Comparison of ENCODE assay signal across 20 mouse cellular contexts in the genomic region with DNA sequence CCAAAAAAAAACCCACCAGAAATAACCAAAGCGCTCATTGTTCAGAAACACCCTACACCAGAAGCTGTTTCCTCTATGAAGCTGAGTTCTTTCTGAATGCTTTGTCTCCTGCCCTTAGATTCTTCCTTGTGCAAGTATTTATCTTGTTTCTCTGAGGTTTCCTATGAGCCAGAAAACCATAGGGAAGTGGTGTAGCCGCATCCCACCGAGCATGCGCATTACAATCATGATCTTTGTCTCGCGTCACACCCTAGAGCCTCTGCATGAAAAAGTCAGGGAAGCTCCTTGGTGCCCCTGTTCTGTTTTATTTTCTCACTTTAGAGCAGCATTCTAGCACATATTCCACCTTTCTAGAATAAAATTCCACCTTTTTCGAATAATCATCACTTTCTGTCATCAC. TPM values are rescaled to one million over a fixed set of nuclear protein-coding genes. Genes with fewer than 3 reads are reported as not detected.
DNase-seq lines count a peak whose midpoint lies in the region; ATAC-seq and TF ChIP-seq lines count a peak whose summit lies in the region.
"Had no signal": no experiment of that assay in that cellular context is flagged by ENCODE, and none has a peak within 500 bp of the region (broad histone marks: within the 10 kb centered on the region; RNA-seq: fewer than 3 reads in every experiment).

No protein-coding gene starts in this region.

- no peak for TF ChIP-seq CTCF in lung, adult 2 months (IDR thresholded peaks at IDR 0.05; ENCODE audit: insufficient read depth, low read length)
- TF ChIP-seq CTCF in brain, embryonic 14.5 days (IDR thresholded peaks at IDR 0.05; ENCODE audit: borderline replicate concordance, extremely low read depth, insufficient read depth, insufficient read length) = no peak

- no peak overlapping the region for H3K27ac ChIP-seq in forebrain, embryonic 13.5 days
- H3K27ac ChIP-seq in forebrain, embryonic 12.5 days = no peak overlapping the region
- H3K27ac ChIP-seq: forebrain, embryonic 10.5 days; limb, embryonic 12.5 days; midbrain, embryonic 12.5 days had no signal

- TF ChIP-seq POLR2A in lung, adult 2 months (IDR thresholded peaks at IDR 0.05; ENCODE audit: borderline replicate concordance, extremely low read depth, low read depth, low read length) = no peak
- no peak for TF ChIP-seq POLR2A in brain, embryonic 14.5 days (IDR thresholded peaks at IDR 0.05; ENCODE audit: borderline replicate concordance, extremely low read depth, insufficient read depth, insufficient read length, poor library complexity, severe bottlenecking)

- H3K4me3 ChIP-seq in forebrain, embryonic 13.5 days = no peak overlapping the region
- H3K4me3 ChIP-seq in forebrain, embryonic 12.5 days (replicated peaks) = no peak overlapping the region
- H3K4me3 ChIP-seq in lung, adult 2 months (replicated peaks; ENCODE audit: extremely low read depth, low read depth, low read length) = no peak overlapping the region
- H3K4me3 ChIP-seq: forebrain, embryonic 10.5 days; limb, embryonic 12.5 days; midbrain, embryonic 12.5 days had no signal

- no peak overlapping the region for H3K9ac ChIP-seq in forebrain, embryonic 13.5 days
- no peak overlapping the region for H3K9ac ChIP-seq in forebrain, embryonic 12.5 days
- H3K9ac ChIP-seq: limb, embryonic 12.5 days; midbrain, embryonic 12.5 days had no signal

- intact Hi-C loops in gastrocnemius, postnatal 14 days (cut with DNase I; ENCODE audit: low total_unique reads) = no loop called here

- no peak for ATAC-seq in forebrain, embryonic 13.5 days
- ATAC-seq in forebrain, embryonic 12.5 days (ENCODE audit: low FRiP score) = no peak
- ATAC-seq: intestine, embryonic 16.5 days had no signal

- H3K4me2 ChIP-seq in forebrain, embryonic 13.5 days = 0 out of 2 replicates have a peak overlapping the region, but pooled peaks have one; percentile 2
- no peak overlapping the region for H3K4me2 ChIP-seq in forebrain, embryonic 12.5 days
- H3K4me2 ChIP-seq: limb, embryonic 12.5 days; midbrain, embryonic 12.5 days had no signal

- H3K9me3 ChIP-seq in forebrain, embryonic 13.5 days (replicated peaks) = no peaks in the 10 kb centered on the region
- H3K9me3 ChIP-seq in forebrain, embryonic 12.5 days = no peaks in the 10 kb centered on the region
- H3K9me3 ChIP-seq: forebrain, embryonic 10.5 days; limb, embryonic 12.5 days; midbrain, embryonic 12.5 days had no signal

- peak; percentile 10 for DNase-seq in lung, postnatal 36 days
- DNase-seq in lung, adult 2 months = no peak
- peak; percentile 47 for DNase-seq in brain, embryonic 14.5 days (ENCODE audit: low read depth)
- peak; percentile 10 for DNase-seq in mesoderm, embryonic 11.5 days (ENCODE audit: low read depth, low spot score)
- DNase-seq in gastrocnemius, postnatal 14 days = no peak
- DNase-seq in left cerebral cortex, adult 11 months (ENCODE audit: low spot score) = no peak
- DNase-seq: adrenal gland, postnatal 10 days; B cell, adult 2 months; gastrocnemius, postnatal 36 days; kidney, postnatal 25 days; layer of hippocampus, postnatal 36 days; lung, adult 18-20 months; right cerebral cortex, adult 18-20 months; thymus, adult 2 months had no signal

- 0 out of 2 replicates have a peak, but pooled peaks cover 6% of the 10 kb centered on the region for H3K27me3 ChIP-seq in forebrain, embryonic 13.5 days
- H3K27me3 ChIP-seq in forebrain, embryonic 12.5 days = 0 out of 2 replicates have a peak, but pooled peaks cover 5% of the 10 kb centered on the region
- H3K27me3 ChIP-seq: limb, embryonic 12.5 days had no signal

- H3K4me1 ChIP-seq in forebrain, embryonic 13.5 days = no peaks in the 10 kb centered on the region
- H3K4me1 ChIP-seq in forebrain, embryonic 12.5 days = peaks cover 4% of the 10 kb centered on the region; the same call in 1 of the 2 replicates
- H3K4me1 ChIP-seq in lung, adult 2 months (ENCODE audit: control insufficient read depth, insufficient read depth, low read length) = 0 out of 2 replicates have a peak, but pooled peaks cover 3% of the 10 kb centered on the region
- H3K4me1 ChIP-seq: forebrain, embryonic 10.5 days; limb, embryonic 12.5 days; midbrain, embryonic 12.5 days had no signal

- H3K36me3 ChIP-seq in forebrain, embryonic 13.5 days (ENCODE audit: poor library complexity, severe bottlenecking) = no peaks in the 10 kb centered on the region
- no peaks in the 10 kb centered on the region for H3K36me3 ChIP-seq in forebrain, embryonic 12.5 days (replicated peaks)
- H3K36me3 ChIP-seq: forebrain, embryonic 10.5 days; limb, embryonic 12.5 days; midbrain, embryonic 12.5 days had no signal

- 57% methylated on average over 7 of the region's 7 CpGs for WGBS in forebrain, embryonic 13.5 days
- WGBS in forebrain, embryonic 12.5 days = 55% methylated on average over 7 of the region's 7 CpGs
- 45% methylated on average over 7 of the region's 7 CpGs for WGBS in lung, adult 2 months

RNA-seq across cellular contexts. Expression of a gene that starts 4.9 kb away (rescaled TPM):
- 22.7 and 26.5 TPM in 2 replicates for polyA plus RNA-seq in forebrain, embryonic 13.5 days (2015; fragmentation: Nextera tagmentation; extraction: Ambion mirVana)
- 32.7 and 33.5 TPM in 2 replicates for polyA plus RNA-seq in forebrain, embryonic 12.5 days (2016; fragmentation: Nextera tagmentation; extraction: Ambion mirVana)
- 2.6 and 4.5 TPM in 2 replicates for polyA plus RNA-seq in lung, adult 2 months (2012; rRNA removed)
- polyA plus RNA-seq in brain, embryonic 14.5 days (2012; rRNA removed) = 16.4 and 17.0 TPM in 2 replicates
- total RNA-seq in gastrocnemius, postnatal 14 days (2021) = 10 to 100 TPM in 1 of 2 experiments, 1 to 10 TPM in 1; 9.2 to 12.5 TPM

Comparison
In these comparisons a context has a peak if more than half of its experiments do, and no peak if none do; other contexts are left out.
1. DNase-seq: peak in lung, postnatal 36 days (single experiment), brain, embryonic 14.5 days (single experiment) and mesoderm, embryonic 11.5 days (single experiment); none in lung, adult 2 months (single experiment), gastrocnemius, postnatal 14 days (single experiment) and left cerebral cortex, adult 11 months (single experiment).